Mouse (Mus musculus) thymus, adult 2 months (tissue): ENCODE results near the gene Palld.

Experiments
- CTCF ChIP-seq: fragments of 200-500 bp; IDR thresholded peaks from 2 replicates; pipeline ENCODE4 v1.5.1; 2012; ENCODE audit warnings: mild to moderate bottlenecking, control low read depth, low read length, moderate library complexity, borderline replicate concordance; ENCODE audit not compliant: control insufficient read depth, poor library complexity, insufficient read depth; ENCODE audit errors: extremely low read depth
- POLR2A ChIP-seq: fragments of 200-500 bp; IDR thresholded peaks from 2 replicates; pipeline ENCODE4 v1.6.1; 2012; ENCODE audit warnings: mild to moderate bottlenecking, low read length, control low read depth, moderate library complexity; ENCODE audit not compliant: control insufficient read depth, poor library complexity, insufficient read depth; ENCODE audit errors: extremely low read depth

- TF ChIP-seq CTCF (no peak), POLR2A (no peak)
Observed at GRCm38 (mm10) chr8:61734164-61734563, 168.3 kb downstream of the Palld start.
